Mouse (Mus musculus) skeletal muscle tissue, adult 2 months (tissue): ENCODE measurements at regions not wholly inside any gene's neighbourhood (a gene's known extent, or its start where the extent isn't known, plus 50 kb on each side); places are given as distances from the start of the nearest gene placed in this dataset.
"Not testable (repeated sequence)": the region's sequence is repeated elsewhere in the genome, so short reads cannot be mapped to it uniquely, and the experiment has no call there.

ENCODE experiments used
- DNase-seq: peaks from one replicate; pipeline ENCODE4 v3.0.0-alpha.2; 2012; ENCODE audit warnings: low read depth, low spot score

GRCm38 (mm10) chr12:106308956-106309610 is 299.1 kb downstream of the Vrk1 start:
- no peak for DNase-seq

DNA sequence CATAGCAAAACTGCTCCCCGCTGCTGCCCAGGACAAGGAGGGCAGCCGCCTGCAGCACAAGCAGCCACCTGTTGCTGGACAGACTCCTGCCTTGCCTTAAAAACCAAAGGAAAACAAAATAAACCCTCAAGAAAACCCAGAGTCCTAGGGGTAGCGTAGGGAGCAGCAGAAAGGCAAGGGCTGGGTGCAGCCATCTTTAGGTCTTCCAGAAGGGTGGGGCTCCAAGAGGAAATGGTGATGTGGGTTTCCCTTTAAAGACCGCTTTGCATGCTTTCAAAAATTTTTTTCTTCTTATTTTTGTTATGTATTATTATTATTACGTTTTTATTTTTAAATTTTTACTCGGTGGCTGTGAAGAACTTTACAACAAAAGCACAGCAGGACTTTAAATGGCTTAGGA is 300.1 kb downstream of the Vrk1 start:
- no peak for DNase-seq

DNA sequence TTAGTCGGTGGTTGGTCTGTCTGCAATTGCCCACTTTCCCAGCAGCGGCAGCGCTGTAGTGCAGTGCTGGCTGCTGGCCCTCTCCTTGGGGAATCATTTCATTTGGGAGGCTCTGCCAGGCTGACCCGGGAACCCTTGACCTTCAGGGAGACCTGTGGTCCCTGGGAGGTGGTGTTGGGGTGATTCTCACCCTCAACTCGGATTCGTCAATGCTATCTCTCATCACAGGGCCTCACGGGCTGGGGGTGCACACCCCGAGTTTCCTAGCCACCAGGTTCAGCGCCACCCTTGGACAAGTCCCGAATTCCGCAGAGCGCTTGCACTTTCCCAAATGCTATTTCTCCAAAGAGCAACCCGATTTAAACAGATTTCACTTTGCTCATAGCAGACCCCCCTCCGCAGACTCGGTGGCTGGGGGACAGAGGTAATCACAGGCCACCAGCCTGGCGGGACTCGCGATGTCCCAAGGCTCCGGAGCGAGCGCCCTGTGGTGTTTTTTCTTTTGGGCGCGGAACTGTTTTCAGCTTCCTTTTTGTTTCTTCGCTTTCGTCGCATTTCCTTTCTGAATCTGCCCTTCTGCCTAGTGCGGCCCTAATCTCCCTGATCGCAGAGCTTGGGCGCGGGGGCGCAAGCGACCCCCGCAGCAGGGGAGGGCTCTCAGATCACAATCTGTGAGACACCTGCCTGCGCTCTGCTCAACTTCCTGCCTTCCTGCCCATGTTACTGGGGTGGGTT is 300.7 kb downstream of the Vrk1 start:
- DNase-seq = no peak

DNA sequence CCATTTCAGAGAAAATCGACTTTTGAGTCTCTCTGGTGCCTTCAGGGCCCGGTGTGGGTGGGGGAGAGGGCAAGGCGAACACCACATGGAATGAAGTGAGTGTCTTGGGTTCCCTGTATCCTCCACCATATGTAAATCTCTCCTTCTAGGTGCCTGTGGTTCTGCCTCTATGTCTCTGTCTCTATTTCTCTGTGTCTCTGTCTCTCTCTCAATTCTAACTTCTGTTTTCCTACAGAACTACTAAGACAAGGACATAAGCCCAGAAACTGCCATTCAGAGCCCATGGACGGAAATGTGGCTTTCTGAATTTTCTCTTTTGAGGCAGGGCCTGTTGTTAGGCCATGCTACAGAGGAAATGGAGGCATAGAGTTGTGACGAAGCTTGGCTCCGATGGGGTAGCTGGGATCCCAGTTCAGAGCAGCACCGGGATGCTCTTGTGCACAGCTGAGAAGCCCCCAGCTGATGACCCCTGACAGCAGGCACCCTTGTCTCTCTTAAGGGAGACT is 301.3 kb downstream of the Vrk1 start:
- DNase-seq = no peak

DNA sequence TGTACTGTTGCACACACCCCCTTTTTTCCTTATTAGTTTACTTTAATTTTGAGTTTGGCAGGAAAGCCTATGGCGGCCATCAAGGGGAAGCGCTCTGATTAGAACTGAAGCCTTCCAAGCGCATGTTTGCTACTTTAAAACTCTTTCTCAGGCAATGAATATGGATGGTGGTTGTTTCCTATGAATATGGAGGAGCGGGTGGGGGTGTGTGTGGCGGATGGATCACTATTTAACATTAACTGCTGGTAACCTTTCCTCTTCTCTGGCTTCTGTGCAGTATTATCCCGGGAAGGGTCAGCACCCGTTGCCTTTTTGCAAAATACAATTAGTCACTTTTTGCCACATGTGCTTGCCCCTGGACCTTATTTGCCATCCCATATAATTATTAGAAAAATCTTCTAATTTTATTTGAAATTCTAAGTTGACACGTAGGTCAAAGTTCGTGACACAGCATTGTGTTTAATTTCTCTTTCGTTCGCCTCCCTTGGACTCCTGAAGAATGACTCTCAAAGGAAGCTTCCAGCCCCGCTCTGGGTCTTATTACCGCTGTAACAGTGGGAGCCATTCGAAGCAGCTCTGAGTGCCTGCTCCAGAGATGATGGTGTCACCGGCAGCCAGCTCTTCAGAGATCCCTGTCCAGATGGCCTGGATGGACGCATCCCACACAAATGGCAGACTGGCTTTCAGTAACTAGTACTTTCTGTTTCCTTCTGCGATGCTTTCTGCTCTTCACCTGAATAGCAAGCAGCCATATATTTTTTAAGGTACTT is 302.0 kb downstream of the Vrk1 start:
- no peak for DNase-seq

DNA sequence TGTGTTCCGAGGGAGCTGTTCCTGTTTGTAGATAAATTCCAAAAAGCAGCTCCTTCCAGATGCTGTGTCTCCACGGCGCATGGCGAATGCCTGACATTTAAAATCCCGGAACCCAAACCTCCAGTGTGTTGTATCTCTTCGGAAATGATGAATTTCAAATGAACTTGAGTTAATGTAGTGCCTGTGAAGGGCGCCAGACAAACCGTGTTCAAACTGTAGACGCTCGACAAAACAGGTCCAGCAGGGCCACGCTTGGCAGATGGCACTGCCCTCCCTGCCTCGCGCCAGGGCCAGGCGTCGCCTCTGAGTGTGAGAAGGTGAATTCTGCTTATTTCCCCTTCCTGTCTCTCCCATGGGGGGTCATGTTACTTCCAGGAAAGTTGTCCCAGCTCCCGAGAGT is 307.7 kb downstream of the Vrk1 start:
- DNase-seq = no peak

GRCm38 (mm10) chr12:106321511-106321910 is 311.5 kb downstream of the Vrk1 start:
- no peak for DNase-seq

DNA sequence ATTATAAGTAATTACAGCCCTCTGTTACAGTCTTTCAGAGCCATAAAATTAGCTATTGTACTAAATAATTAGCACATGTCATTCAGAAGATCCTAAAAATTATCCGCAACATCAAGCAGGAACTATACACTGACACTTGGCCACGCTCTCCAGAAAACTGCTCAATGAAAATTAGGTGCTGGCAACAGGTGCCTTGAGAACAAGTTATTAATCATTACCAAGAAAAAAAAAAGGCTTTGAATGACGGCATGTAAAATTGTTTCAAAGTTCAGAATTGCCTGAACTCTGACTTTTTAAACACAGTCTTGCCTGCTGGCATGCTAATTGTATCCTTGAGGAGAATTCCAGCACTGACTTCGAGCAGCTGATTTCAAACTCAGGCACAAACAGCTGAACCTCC is 316.6 kb downstream of the Vrk1 start:
- DNase-seq = no peak

DNA sequence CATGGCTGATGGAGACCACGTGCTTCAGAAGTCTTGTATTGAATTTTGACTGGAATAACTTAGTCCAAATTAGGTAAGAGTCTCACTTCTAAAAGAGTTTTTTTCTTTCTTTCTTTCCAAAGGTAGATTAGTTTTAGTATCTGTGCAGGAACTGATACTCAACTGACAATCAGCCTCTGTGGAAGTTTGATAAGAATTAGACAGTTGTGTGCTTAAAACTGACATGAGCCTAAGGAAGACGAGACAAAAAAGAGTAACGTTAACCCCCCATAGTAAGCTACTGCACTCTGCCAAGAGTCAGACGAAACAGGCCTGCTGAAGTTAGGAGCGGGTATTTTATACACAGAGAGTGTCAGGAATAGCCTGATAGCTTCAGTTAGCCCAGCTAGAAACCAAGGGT is 317.3 kb downstream of the Vrk1 start:
- DNase-seq = no peak

DNA sequence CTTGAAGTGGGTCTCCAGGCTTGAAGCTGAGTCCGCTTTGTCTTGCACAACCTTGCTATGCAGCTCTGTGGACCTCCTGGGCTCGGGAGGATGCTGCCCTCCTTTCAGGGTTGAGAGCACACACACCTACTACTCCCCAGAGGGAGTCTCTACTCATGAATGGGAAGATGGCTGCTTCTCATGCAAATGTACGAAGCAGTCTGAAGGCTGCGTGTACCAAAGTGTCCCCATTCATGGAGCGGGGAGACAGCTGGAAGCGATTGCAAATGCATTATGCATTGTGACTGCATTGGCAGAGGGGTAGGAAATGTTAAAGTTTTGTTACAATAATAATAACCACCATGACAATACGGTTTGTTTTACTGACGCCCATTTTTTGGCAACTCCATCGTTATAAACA is 347.8 kb downstream of the Vrk1 start:
- no peak for DNase-seq

GRCm38 (mm10) chr12:106361646-106362045 is 351.6 kb downstream of the Vrk1 start:
- DNase-seq = not testable (repeated sequence)

DNA sequence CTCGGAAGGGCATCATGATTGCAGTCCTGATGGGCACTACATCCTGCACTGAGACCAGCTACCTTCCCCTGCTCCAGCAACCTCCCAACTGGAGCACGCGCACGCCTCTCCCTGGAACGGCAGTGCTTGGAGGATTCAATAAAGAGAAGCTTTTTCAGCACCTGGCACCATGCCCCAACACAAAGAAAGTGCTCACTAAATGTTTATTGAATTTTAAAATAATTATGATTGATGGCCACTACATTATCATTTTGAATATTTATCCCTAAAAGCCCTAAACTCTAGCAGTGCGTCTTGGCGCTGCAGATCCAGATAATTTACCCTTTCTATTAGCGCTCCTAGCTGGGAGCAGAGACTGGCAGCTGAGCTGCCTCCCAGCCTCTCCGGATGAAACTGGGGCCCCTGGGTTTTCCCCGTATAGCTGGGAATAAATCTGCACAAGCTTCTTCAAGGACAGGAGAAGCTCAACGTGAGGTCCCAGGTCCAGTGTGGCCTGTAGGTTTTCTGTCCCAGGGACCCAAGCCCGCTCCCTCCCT is 364.9 kb downstream of the Vrk1 start:
- DNase-seq = no peak

DNA sequence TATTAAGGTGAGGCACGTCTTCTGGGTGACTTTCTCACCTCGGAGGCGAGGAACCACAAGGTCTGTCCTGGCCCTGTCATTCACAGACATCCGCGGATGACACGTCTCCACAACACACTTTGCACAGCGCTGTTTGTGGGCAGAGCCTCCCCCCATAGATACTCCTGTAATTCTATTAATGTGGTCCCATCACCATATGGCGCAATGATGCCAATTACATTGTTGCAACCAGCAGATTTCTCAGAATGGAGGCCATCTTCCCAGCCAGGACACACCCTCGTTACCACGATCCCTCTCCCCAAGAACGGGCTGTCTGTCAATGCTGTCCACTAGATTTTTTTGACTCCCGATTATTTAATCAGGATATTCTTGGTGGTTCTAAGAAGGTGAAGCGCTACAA is 365.9 kb downstream of the Vrk1 start:
- DNase-seq = no peak

DNA sequence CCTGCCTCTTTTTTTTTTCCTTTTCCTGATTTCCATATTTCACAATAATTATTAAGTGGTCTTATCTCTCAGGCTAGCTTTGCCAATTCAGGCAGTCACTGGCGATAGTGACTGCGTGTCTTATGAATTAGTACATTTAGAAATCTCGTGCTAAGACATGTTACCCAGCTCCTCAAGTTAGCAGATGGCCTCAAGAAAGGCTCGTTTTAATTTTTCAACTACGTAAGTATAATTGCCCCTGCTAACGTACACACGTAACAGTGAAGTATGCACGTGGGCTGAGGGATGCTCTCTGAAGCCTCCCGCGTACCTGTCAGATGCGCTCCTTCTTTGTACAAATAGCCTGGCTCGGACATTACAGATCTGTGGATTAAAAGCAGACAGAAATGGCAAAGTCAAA is 366.8 kb downstream of the Vrk1 start:
- DNase-seq = no peak

- DNase-seq = no peak
Measured at GRCm38 (mm10) chr12:106377281-106377680, 367.3 kb downstream of the Vrk1 start.

GRCm38 (mm10) chr12:106377761-106378160 is 367.7 kb downstream of the Vrk1 start:
- DNase-seq = no peak

GRCm38 (mm10) chr12:106378303-106379075 is 368.5 kb downstream of the Vrk1 start:
- DNase-seq = no peak

DNA sequence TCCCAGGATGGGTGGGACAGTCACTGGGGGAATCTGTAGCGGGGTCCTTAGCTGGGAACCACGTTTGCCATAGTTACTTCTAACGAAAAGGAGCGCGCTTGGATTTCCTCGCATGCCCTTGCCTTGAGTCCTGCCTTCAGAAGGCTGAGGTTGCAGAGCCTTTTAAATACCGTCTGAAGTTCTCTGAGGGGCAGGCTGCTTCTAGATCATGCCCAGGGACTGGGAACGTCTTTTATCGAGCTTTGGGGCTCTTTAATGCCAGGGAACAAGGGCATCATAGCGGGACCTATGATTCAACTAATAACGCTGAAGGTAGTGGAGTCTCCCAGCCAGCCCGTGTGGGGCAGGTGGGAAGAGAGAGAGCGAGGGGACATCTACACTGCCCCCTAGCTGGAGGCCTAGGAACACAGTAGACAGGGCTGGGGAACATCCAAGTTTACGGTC is 369.1 kb downstream of the Vrk1 start:
- DNase-seq = no peak

DNA sequence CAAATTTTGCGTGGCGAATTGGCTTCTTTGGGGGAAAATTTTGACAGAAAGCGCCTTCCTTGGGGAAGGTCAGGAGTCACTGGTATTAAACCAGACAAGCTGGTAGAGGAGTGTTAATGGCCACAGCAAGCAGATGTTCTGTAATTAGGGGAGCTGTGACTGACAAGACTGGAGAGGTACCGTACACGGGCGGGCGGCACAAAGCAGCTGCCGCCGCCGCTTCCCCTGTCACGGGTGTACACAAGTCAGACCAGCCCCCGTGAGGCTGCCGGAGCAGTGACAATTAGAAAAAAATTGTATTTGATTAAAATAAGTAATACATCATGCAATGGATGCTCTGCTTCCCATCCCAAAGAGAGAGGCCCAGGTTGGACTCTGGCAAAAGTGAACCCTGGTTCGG is 369.8 kb downstream of the Vrk1 start:
- no peak for DNase-seq

DNA sequence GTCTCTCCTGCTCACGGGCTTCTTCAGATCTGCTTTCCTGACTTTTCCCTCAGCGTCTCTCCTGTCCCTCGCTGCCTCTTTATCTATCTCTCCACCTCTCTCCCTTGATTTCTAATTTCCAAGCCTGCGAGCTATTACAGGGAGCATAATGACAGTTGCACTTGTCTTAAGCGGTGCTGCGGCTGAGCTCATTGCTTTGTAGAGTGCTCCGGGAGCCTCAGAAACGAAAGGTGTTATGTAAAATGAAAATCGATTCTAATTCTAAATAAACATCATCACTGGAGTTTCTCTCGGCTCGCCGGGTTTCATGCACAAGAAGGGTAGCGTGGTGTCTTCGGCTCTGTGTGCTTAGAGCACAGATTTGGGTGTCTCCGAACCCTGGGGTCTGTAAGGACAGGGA is 371.8 kb downstream of the Vrk1 start:
- no peak for DNase-seq

GRCm38 (mm10) chr12:106389214-106389613 is 379.2 kb downstream of the Vrk1 start:
- no peak for DNase-seq
